Mouse (Mus musculus): ENCODE data around the gene Nol9. TPM values are rescaled to one million over a fixed set of nuclear protein-coding genes. Genes with fewer than 3 reads are reported as not detected.
"Not testable (repeated sequence)": the region's sequence is repeated elsewhere in the genome, so short reads cannot be mapped to it uniquely, and the experiment has no call there.

Gene Nol9
- polyA plus RNA-seq, 1 experiment from 2014 or later: 23.3 TPM

DNA sequence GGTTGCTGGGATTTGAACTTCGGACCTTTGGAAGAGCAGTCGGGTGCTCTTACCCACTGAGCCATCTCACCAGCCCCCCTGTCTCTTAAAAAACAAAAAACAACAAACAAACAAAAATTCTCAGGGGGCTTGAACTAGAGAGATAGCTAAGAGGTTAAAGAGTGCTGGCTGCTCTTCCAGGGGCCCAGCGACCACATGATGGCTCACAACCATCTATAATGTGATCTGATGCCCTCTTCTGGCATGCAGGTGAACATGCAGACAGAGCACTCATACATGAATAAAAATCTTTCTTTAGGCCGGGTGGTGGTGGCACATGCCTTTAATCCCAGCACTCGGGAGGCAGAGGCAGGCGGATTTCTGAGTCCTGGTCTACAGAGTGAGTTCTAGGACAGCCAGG lies 2.7 kb upstream of the Nol9 start:
- not testable (repeated sequence) for H3K4me3 ChIP-seq; H3K9ac ChIP-seq; H3K4me2 ChIP-seq; H3K9me3 ChIP-seq; ATAC-seq (ENCODE audit: low FRiP score); H3K27ac ChIP-seq; H3K36me3 ChIP-seq
- 87% methylated on average over 6 of the region's 6 CpGs for WGBS
- Histone ChIP-seq H3K27me3 (peaks cover 18% of the 10 kb centered on the region; the same call in 1 of the 2 replicates), H3K4me1 (replicated peaks) (peaks cover 23% of the 10 kb centered on the region)

DNA sequence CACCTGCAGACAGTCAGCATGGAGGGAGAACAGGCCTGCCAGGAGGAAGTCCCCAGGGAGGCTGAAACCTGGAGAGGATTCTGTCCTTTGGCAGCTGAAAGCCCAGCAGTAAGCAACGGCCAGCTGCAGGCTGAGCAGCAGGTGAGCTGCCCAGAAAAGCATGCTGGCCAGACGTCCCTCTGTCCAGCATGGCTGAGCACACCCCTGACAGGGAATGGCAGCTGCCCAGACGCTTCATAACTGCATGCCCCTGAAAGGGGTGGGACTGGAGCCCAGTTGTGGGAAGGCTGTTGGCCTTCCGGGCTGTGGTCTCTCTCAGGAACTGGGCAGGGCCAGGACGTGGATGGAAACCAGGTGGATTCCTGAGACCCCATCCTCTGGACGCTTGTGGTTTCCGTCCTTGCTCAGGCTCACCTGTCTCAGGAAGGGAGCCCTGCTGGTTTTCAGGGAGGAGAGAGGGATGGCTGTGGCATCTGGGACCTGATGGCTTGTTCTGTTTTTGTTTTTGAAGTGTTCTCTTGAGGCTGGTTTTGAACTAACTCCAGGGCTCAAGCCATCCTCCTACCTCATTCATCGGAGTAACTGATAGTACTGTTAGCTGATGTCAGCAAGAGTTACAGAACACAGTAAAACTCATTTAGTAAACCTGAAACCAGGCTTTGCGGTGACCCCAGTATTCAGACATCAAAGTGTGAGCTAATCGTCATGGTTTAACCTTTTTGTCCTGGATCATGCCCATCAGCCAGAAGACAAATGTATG lies 716 bp upstream of the Nol9 start, which contains the start of gene Tas1r1:
TSS of gene Tas1r1 (minus strand) at position 344 of the 760 bp plus-strand sequence.
- 0 out of 2 replicates have a peak, but pooled peaks cover 4% of the 10 kb centered on the region for H3K27me3 ChIP-seq
- peak within 1 kb of the TSS; percentile 96 for H3K9ac ChIP-seq
- ATAC-seq (ENCODE audit: low FRiP score): no peak; the same call in 1 of the 2 replicates
- H3K36me3 ChIP-seq: peaks cover 24% of the 10 kb centered on the region
- H3K27ac ChIP-seq: peak within 1 kb of the TSS; percentile 48; the same call in 1 of the 2 replicates
- peak within 1 kb of the TSS; percentile 84 for H3K4me2 ChIP-seq
- peak within 1 kb of the TSS; percentile 99 for H3K4me3 ChIP-seq
- 38% methylated on average over 10 of the region's 10 CpGs for WGBS
- H3K4me1 ChIP-seq (replicated peaks): peaks cover 25% of the 10 kb centered on the region
- no peaks in the 10 kb centered on the region for H3K9me3 ChIP-seq

DNA sequence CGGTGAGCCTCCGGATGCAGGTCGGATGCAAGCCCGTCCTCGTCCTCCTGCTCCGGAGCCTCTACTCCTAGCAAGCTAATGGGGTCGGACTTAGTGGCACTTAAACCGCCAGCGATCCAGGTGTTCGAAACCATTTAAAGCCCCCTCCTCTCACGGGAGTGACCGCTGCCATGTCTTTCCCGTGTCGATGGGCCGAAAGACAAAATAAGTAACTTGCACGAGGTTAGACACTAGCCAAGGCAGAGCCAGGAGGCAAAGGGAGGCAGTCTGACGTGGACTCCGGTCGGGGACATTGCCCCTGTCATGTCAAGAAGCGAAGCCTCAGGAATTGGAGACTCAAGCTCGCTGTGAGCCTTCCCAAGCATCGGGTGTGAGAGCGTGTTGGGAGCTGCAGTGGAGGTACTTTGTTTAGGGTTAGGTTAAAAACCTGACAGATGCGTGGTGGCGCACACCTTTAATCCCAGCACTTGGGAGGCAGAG lies 750 bp downstream of the Nol9 start:
- ATAC-seq (ENCODE audit: low FRiP score): no peak; the same call in 1 of the 2 replicates
- peaks cover 25% of the 10 kb centered on the region for H3K4me1 ChIP-seq (replicated peaks)
- H3K27me3 ChIP-seq: no peaks in the 10 kb centered on the region
- H3K9me3 ChIP-seq: no peaks in the 10 kb centered on the region
- H3K27ac ChIP-seq: peak overlapping the region; percentile 48; the same call in 1 of the 2 replicates
- H3K4me2 ChIP-seq: peak overlapping the region; percentile 84
- H3K36me3 ChIP-seq: peaks cover 39% of the 10 kb centered on the region
- peak overlapping the region; percentile 99 for H3K4me3 ChIP-seq
- WGBS: 5% methylated on average over 25 of the region's 25 CpGs
- H3K9ac ChIP-seq: peak overlapping the region; percentile 96

DNA sequence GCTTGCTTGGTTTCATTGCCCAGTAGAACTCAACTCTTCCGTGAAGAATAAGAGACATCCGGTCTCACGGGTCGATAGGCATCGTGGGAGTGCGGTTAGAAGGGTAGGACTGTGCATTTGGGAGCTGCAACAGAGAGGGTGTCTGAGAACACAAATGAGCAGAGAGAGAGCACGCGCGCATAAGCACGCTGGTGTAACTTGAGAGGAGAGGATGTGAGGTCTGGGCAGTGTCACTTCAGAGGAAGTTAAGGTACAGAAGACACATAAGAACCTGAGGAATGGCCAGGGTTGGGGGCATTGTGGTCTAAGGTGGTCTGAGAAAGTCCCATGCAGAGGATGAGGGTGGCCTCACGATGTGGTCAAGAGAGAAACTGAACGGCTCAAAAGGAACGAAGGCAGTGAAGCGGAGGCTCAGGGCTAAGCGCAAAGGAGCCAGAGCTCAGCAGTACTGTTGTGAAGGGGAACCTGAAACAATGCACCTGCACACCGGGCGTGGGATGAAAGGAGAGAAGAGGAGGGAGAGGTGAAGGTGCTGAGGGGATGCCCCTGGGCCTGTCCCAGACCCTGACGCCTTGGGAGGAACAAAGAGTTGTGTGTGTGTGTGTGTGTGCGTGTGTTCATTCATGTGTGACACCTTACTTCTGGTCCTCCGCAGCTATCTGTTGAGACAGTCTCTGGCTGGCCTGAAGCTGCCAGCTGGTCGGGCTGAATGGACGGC lies 3.0 kb downstream of the Nol9 start:
- ATAC-seq (ENCODE audit: low FRiP score): no peak
- Histone ChIP-seq H3K4me2 (no peak overlapping the region), H3K36me3 (peaks cover 59% of the 10 kb centered on the region), H3K4me3 (no peak overlapping the region), H3K9ac (no peak overlapping the region), H3K4me1 (replicated peaks) (peaks cover 25% of the 10 kb centered on the region), H3K9me3 (no peaks in the 10 kb centered on the region), H3K27me3 (no peaks in the 10 kb centered on the region), H3K27ac (no peak overlapping the region)
- WGBS: 96% methylated on average over 22 of the region's 22 CpGs

DNA sequence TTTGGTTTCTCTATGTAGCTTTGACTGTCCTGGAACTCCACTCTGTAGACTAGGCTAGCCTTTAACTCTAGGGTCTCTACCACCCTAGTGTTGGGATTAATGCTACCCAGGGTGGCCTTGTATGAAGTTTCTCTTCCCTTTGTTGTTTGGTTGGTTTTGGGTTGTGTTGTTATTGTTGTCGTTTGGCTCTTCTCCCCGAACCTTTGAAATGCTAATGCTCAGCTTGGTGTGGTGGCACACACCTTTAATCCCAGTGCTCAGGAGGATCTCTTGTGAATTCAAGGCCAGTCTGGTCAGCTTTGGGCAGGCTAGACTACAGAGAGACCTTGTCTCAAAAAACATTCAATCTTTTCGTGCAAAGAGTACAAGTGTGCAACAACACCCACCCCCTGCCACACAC lies 4.0 kb downstream of the Nol9 start:
- H3K27me3 ChIP-seq: no peaks in the 10 kb centered on the region
- H3K4me2 ChIP-seq: no peak overlapping the region
- no peak overlapping the region for H3K27ac ChIP-seq
- peaks cover 23% of the 10 kb centered on the region for H3K4me1 ChIP-seq (replicated peaks)
- H3K4me3 ChIP-seq: no peak overlapping the region
- 90% methylated on average over 3 of the region's 3 CpGs for WGBS
- peaks cover 70% of the 10 kb centered on the region for H3K36me3 ChIP-seq
- no peak for ATAC-seq (ENCODE audit: low FRiP score)
- no peak overlapping the region for H3K9ac ChIP-seq
- H3K9me3 ChIP-seq: no peaks in the 10 kb centered on the region

DNA sequence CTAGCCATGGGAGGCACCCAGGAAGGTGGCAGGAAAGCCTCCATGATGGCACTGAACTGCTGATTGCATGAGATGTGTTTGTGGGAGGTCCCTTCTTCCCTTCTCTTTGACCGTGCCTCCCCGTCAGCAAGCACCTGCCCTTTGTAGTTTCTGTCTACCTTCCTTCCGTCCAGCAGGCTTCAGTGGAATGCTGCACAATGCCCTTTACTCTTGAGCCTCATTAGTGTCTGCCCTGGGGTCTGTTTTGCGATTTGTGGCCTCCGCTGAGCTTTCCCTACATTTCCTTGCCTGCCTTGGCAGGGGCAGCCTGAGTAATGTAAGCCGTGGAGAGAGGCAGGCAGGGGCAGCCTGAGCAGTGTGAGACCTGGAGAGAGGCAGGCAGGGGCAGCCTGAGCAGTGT lies 5.5 kb downstream of the Nol9 start:
- H3K27ac ChIP-seq: no peak overlapping the region
- H3K4me1 ChIP-seq (replicated peaks): peaks cover 16% of the 10 kb centered on the region
- 0 out of 2 replicates have a peak overlapping the region, but pooled peaks have one; percentile 9 for H3K9ac ChIP-seq
- no peak overlapping the region for H3K4me3 ChIP-seq
- H3K27me3 ChIP-seq: no peaks in the 10 kb centered on the region
- no peak overlapping the region for H3K4me2 ChIP-seq
- 74% methylated on average over 6 of the region's 6 CpGs for WGBS
- ATAC-seq (ENCODE audit: low FRiP score): no peak
- H3K36me3 ChIP-seq: peaks cover 83% of the 10 kb centered on the region
- H3K9me3 ChIP-seq: no peaks in the 10 kb centered on the region

DNA sequence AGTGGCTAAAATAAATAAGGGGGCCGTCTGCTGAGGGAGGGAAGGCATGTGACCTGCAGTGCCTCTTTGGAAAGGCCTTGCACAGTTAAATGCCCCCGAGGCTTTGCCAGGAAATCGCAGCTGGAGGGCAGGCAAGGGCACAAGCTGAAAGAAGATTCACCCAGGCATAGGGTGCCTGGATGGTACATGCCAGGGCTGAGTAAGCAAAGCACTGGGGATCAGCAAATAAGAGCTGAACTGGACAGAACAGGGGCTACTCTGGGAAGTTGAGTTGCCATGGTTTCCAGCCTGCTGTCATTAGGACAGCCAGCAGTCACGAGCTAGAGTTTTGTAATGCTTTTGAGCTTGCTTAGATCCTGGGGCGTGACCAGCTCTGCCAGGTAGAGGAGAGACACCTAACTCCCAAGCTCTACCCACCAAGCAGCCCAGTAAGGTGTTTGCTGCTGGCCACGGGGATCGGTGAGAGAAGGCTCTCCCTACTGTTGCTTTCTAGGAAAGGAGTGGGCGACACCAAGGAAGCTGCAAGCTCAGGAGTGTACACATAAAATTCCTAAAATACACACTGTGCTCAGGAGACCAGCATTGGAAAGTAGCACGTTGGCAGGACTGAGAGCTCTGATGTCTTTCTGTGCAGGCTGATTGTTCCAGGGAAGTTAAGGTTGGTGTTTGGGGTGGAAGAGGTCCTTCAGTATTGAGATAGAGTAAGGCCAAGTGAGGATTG lies 23.4 kb downstream of the Nol9 start:
- ATAC-seq (ENCODE audit: low FRiP score): no peak
- no peak overlapping the region for H3K9ac ChIP-seq
- peaks cover 49% of the 10 kb centered on the region for H3K36me3 ChIP-seq
- no peaks in the 10 kb centered on the region for H3K9me3 ChIP-seq
- no peak overlapping the region for H3K4me2 ChIP-seq
- H3K27ac ChIP-seq: no peak overlapping the region
- H3K4me3 ChIP-seq: no peak overlapping the region
- WGBS: 80% methylated on average over 9 of the region's 9 CpGs
- H3K4me1 ChIP-seq (replicated peaks): no peaks in the 10 kb centered on the region
- H3K27me3 ChIP-seq: no peaks in the 10 kb centered on the region

DNA sequence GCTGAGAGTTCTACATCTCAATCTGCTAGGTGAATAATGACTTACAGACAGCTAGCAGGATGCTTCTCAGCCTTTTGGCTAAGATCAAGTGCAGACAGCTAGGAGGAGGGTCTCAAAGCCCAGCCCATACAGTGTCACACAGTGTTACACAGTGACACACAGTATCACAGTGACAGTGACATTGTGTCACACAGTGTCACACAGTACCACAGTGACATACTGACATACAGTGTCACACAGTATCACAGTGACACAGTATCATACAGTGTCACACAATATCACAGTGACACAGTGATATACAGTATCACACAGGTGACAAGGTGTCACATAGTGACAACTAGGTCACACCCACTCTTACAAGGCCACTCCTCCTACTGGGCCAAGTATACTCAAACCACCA lies 28.2 kb downstream of the Nol9 start:
- Histone ChIP-seq H3K27me3 (no peaks in the 10 kb centered on the region), H3K4me3 (no peak overlapping the region), H3K27ac (no peak overlapping the region), H3K9me3 (no peaks in the 10 kb centered on the region), H3K4me1 (replicated peaks) (peaks cover 11% of the 10 kb centered on the region), H3K4me2 (no peak overlapping the region), H3K36me3 (peaks cover 7% of the 10 kb centered on the region; the same call in 1 of the 2 replicates), H3K9ac (no peak overlapping the region)
- ATAC-seq (ENCODE audit: low FRiP score): peak; percentile 46; the same call in 1 of the 2 replicates

DNA sequence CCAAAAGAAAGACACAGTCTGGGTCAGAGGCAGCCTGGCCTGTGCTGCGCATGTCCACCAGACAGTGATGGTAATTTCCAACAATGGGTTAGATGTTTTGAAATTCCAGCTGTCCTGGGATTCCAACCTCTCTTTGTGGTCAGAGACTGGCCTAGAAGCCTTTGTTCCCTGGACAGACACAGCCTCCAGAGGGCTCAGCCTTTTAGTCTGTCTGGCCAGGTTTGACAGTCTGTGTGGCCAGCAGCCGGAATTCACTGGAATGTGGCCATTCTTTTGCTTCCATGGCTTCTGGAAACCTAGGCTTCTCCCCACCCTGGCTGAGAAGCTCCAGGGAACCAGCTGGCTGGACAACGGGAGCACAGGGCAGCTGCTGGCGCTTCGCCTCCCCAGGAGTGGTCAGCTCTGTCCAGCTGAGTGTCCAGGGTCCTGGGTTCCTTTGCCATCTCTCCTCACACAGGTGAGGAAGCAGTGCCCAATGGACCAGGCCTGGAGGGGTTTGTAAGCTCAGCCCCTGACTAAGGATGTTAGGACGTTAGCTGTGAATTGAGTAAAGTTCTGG lies 29.1 kb downstream of the Nol9 start:
- ATAC-seq (ENCODE audit: low FRiP score): no peak
- Histone ChIP-seq H3K4me1 (replicated peaks) (peaks cover 18% of the 10 kb centered on the region), H3K27ac (no peak overlapping the region), H3K9me3 (no peaks in the 10 kb centered on the region), H3K4me2 (no peak overlapping the region), H3K4me3 (no peak overlapping the region), H3K27me3 (no peaks in the 10 kb centered on the region), H3K9ac (no peak overlapping the region), H3K36me3 (peaks cover 4% of the 10 kb centered on the region; the same call in 1 of the 2 replicates)
- WGBS: 65% methylated on average over 6 of the region's 6 CpGs

DNA sequence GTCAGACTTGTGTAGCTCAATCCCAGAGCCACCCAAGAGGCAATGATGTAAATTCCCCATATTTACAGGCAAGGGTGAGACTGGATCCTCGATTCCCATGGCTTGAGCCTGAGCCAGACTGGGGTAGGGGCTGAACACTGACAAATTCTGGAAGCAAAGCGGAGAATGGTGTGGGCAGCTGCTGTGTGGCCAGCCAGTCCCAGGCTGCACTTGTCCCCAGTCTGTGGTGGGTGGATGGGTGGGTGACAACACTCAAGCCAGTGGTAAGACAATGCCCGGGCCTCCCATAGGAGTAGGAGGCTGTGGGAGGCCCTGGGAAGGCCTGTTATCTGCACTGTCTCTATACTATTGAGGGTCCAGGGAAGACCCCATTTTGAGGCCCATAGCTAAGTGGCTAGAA lies 30.1 kb downstream of the Nol9 start:
- Histone ChIP-seq H3K4me3 (no peak overlapping the region), H3K4me1 (replicated peaks) (peaks cover 23% of the 10 kb centered on the region), H3K27me3 (no peaks in the 10 kb centered on the region), H3K9me3 (no peaks in the 10 kb centered on the region), H3K4me2 (no peak overlapping the region), H3K36me3 (peaks cover 3% of the 10 kb centered on the region; the same call in 1 of the 2 replicates), H3K9ac (no peak overlapping the region), H3K27ac (no peak overlapping the region)
- 87% methylated on average over 3 of the region's 3 CpGs for WGBS
- ATAC-seq (ENCODE audit: low FRiP score): no peak

DNA sequence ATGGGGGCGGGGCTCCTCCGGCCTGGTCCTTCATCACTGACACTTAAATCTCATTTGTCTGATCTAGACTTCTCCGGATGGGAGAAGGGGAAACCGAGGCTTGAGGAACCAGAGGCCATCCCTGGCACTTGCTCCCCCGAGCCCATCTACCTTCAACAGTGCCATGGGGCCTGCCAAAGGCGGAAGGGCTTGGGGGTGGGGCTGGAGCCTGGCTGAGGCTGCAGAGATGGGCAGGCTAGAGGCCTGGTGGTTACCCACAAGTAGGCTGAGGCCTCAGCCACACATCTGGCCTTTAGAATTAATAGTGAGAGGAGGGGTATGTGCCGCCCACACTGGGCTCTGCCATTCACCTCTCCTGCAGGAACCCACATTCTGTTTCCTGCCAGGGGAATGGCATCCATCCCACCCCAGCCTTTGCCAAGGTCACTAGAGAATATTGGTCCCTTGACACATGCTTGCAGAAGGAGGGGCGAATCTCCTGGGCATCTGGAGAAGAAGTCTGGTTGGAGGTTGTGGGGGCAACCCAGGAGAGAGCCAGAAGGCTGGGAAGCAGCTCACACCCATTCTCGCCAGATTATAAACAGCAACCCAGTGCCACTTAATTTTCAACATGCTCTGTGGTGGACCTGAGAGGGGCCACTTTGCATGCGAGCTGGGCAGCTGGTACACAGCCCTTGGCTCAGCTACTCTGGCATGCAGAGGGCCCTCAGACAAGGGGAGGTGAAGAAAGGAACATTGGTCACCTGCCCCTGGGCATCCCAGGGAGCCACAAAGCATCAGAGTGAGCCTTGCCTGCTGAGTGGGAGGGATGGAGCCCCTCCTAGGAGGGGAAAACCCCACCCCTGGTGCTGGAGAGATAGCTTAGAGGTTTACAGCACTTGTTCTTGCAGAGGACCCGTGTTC lies 31.6 kb downstream of the Nol9 start:
- Histone ChIP-seq H3K4me3 (no peak overlapping the region), H3K36me3 (no peaks in the 10 kb centered on the region), H3K27me3 (no peaks in the 10 kb centered on the region), H3K4me1 (replicated peaks) (peaks cover 23% of the 10 kb centered on the region), H3K27ac (no peak overlapping the region), H3K9me3 (no peaks in the 10 kb centered on the region), H3K9ac (peak overlapping the region; percentile 19; the same call in 1 of the 2 replicates), H3K4me2 (no peak overlapping the region)
- ATAC-seq (ENCODE audit: low FRiP score): no peak
- WGBS: 80% methylated on average over 11 of the region's 11 CpGs

All from hindbrain, embryonic 13.5 days (tissue).